Mouse (Mus musculus) erythroblast, embryonic 14.5 days (primary cell): Measurements from ENCODE around the gene Macrod1.

Experiments
- GATA1 ChIP-seq: IDR thresholded peaks from 2 replicates; pipeline ENCODE4 v1.6.1; 2012; ENCODE audit warnings: low read length, inconsistent platforms, mixed read lengths
- TAL1 ChIP-seq: IDR thresholded peaks from 3 replicates; pipeline ENCODE4 v1.6.1; 2012; ENCODE audit warnings: low read length, inconsistent platforms, mixed read lengths

DNA sequence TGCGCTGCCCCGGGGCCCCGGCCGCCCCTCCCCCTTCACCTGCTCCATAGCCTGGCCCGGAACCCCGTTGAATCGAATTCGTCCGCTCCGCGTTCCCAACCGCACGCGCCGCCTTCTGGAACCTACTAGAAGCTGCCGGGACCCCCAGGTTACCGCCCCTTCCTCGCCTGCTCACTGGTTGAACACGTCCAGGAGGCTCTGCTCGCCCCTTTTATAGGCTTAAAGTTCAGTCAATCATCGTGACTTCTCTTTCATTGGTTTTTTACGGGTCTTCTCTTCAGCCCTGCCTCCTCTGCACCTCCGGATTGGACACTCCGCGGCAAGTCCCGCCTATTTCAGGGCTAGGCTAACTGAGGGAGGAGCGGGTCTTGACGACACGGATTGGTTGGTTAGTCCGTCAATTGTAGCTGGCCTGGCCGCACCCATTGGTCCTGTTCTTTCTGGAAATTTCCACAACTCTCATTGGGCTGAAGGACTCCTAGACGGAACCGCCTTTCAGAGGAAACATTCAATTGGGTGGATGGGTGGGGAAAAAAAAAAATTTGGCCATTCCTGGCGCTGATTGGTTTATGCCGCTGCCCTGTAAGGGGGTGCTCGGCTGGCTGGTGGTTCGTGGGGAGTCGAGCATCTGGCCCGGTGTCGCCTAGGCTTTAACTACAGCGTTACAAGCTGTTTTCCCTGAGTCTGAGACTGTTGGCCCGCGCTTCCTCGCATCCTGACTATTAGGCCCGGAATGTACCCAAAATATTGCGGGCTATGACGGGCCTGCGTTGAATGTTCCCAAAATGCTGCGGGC, 16.6 kb upstream of the Macrod1 start, which contains the start of gene Stip1:
- TF ChIP-seq TAL1 = no peak
- no peak for TF ChIP-seq GATA1
